Mouse (Mus musculus): Measurements from ENCODE around the gene Psat1.

The Psat1 gene

DNA sequence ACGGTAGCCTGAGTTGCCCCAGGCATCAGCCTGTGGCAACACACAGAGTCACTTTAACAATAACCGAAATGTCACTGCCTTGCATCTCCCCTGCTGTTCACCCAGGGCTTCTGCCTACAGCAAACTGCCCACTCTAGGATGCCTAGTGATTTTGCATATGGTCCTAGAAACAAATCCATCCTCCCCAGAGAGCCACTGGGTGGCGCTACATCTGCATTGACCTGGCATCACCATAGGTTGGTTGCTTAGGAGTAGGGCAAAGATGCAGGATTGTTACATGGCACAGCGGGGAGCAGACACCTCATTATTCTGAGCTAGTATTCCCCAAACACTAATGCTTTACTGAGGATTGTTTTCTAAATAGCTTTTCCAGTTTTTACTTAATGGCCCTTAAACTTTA, 80.3 kb downstream of the Psat1 start:
- no peak for DNase-seq (ENCODE audit: low read depth in 1 of 2, low spot score in 2 of 2)

DNA sequence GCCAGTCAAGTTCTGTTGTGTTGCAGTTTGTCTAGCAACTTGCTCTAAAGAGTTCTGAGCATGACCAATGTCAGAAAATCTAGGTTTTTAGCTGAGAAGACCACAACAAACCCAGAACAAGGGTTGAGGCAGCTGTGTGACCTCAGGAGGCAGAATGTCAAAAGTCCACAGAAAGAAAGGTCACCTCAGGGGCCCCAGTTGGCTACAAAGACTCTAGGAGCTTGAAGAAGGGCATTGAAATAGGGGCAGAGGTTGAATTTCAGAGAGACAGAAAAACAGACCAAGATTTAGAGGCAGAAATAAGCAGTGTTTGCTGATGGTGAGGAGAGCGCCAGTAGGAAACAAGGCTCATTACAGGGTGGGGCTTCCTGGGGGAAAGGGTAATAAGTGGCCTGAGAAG, 81.0 kb downstream of the Psat1 start:
- no peak for DNase-seq (ENCODE audit: low read depth in 1 of 2, low spot score in 2 of 2)

DNA sequence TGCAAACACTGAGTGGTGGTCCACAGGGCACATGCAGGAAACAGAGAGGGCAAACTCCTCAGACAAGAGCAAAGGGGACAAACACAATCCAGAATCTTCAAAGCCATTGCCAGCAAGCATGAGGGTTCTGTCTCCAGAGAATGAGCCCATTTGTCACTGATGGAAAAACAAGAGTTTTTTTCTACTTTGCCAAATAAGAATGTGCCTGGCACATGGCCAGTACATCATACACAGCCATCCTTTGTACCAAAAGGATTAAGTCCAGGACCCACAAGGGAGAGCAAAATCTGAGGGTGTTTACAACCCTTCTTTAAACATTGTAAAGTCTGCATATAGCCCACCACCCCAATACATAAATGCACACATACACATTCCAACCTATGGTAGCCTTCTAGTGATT, 81.7 kb downstream of the Psat1 start:
- DNase-seq (ENCODE audit: low read depth in 1 of 2, low spot score in 2 of 2), result no peak

DNA sequence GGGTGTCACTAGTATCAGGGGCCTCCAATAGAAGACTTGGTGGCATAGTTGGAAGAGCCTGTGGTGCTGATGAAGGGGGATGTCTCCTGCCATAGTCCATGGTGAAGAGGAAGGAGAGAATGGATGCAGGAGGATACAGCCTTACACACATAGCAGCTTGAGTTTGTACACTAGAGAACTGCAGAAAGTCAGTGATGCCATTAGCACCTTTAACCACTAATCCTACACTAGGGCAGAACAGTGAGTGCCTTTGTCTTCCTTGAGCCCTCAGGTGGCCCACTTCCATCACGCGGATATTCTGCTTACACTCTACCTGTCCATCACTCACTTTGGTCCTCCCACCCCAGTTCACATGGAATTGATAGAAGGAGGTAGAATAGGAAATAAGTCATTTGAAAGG, 83.0 kb downstream of the Psat1 start:
- DNase-seq (ENCODE audit: low read depth in 1 of 2, low spot score in 2 of 2), result no peak

DNA sequence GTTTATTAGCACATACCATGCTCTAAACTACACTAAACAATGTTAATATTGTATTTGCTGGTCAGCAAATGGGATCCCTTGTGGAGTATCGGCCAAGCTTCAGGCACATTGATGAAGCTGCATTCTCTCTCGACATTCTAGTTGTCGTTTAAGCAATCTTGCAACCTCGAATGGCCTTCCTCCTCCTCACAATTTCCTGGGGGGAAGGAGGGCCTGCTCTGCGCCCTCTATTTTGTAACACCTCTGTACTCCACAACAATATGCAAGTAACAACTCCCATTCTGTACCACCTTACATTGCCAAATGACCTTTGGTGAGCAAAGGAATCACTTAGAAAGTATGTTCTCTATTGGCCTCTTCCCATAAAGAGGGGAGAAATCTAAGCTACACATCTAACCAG, 91.8 kb downstream of the Psat1 start:
- no peak for DNase-seq (ENCODE audit: low read depth in 1 of 2, low spot score in 2 of 2)
